Mouse (Mus musculus) gastrocnemius, postnatal 36 days (tissue): ENCODE measurements around the gene Tmem59l. TPM values are rescaled to one million over a fixed set of nuclear protein-coding genes. Genes with fewer than 3 reads are reported as not detected.

ENCODE experiments used
- total RNA-seq, 2 experiments: library from RNA; stranded (reverse); gene quantifications; 2 replicates each; pipeline ENCODE4 v1.2.3; 2021

Tmem59l gene
- total RNA-seq, 2 experiments from 2014 or later: not detected

Other genes with a start within 250 kb of the Tmem59l start
- gene Homer3, start 204.5 kb downstream of the Tmem59l start, total RNA-seq: 1 to 10 TPM; 3.0 to 4.7 TPM
- gene Ddx49, start 184.9 kb downstream of the Tmem59l start, total RNA-seq: 10 to 100 TPM; 28.8 to 33.0 TPM
- gene Cope, start 184.8 kb downstream of the Tmem59l start, total RNA-seq: 100 to 1,000 TPM; 115 TPM
- gene Cers1, start 171.6 kb downstream of the Tmem59l start, total RNA-seq: 10 to 100 TPM; 14.1 to 19.1 TPM
- 1 to 10 TPM in 1 of 2 experiments, under 1 TPM in 1; 0.52 to 3.9 TPM for gene Gdf1, start 157.5 kb downstream of the Tmem59l start, total RNA-seq
- 10 to 100 TPM; 27.0 to 27.6 TPM for gene Upf1, start 134.1 kb downstream of the Tmem59l start, total RNA-seq
- gene Comp, start 113.8 kb downstream of the Tmem59l start, total RNA-seq: 1 to 10 TPM; 8.9 to 9.9 TPM
- gene Crtc1, start 47.8 kb downstream of the Tmem59l start, total RNA-seq: 1 to 10 TPM; 5.3 to 7.5 TPM
- 1 to 10 TPM; 6.8 to 7.5 TPM for gene Klhl26, start 10.4 kb downstream of the Tmem59l start, total RNA-seq
- 1 to 10 TPM; 3.4 to 3.8 TPM for gene Crlf1, start 5.8 kb upstream of the Tmem59l start, total RNA-seq
- 100 to 1,000 TPM; 126 to 128 TPM for gene Rex1bd, start 19.4 kb upstream of the Tmem59l start, total RNA-seq
- gene Uba52, start 23.4 kb upstream of the Tmem59l start, total RNA-seq: 100 to 1,000 TPM; 787 to 802 TPM
- 100 to 1,000 TPM in 1 of 2 experiments, 10 to 100 TPM in 1; 99.3 to 107 TPM for gene Fkbp8, start 40.4 kb upstream of the Tmem59l start, total RNA-seq
- gene Kxd1, start 40.6 kb upstream of the Tmem59l start, total RNA-seq: 10 to 100 TPM; 67.7 to 74.7 TPM
- 10 to 100 TPM in 1 of 2 experiments, 1 to 10 TPM in 1; 9.6 to 10.5 TPM for gene Ell, start 52.1 kb upstream of the Tmem59l start, total RNA-seq
- 1 to 10 TPM; 4.1 to 5.1 TPM for gene Isyna1, start 107.0 kb upstream of the Tmem59l start, total RNA-seq
- 10 to 100 TPM; 12.5 to 15.9 TPM for gene Ssbp4, start 121.5 kb upstream of the Tmem59l start, total RNA-seq
- under 1 TPM; 0.38 to 0.64 TPM for gene Lrrc25, start 128.8 kb upstream of the Tmem59l start, total RNA-seq
- gene Gdf15, start 145.1 kb upstream of the Tmem59l start, total RNA-seq: under 1 TPM in 1 of 2 experiments, not detected in 1; 0.18 TPM
- 10 to 100 TPM; 11.1 to 15.9 TPM for gene Pgpep1, start 173.0 kb upstream of the Tmem59l start, total RNA-seq
- gene Lsm4, start 185.9 kb upstream of the Tmem59l start, total RNA-seq: 10 to 100 TPM; 54.9 to 63.3 TPM
- 10 to 100 TPM; 60.6 to 77.9 TPM for gene Jund, start 211.6 kb upstream of the Tmem59l start, total RNA-seq
- under 1 TPM in 1 of 2 experiments, not detected in 1; 0.05 TPM for gene Iqcn, start 216.1 kb upstream of the Tmem59l start, total RNA-seq
- gene Gm3336, start 231.2 kb upstream of the Tmem59l start, total RNA-seq: not detected
- 1 to 10 TPM; 1.9 to 2.1 TPM for gene Pde4c, start 236.4 kb upstream of the Tmem59l start, total RNA-seq